Mouse (Mus musculus): ENCODE measurements at regions not wholly inside any gene's neighbourhood (a gene's known extent, or its start where the extent isn't known, plus 50 kb on each side); places are given as distances from the start of the nearest gene placed in this dataset.

GRCm38 (mm10) chr12:112334106-112334855 lies 155.0 kb upstream of the A530016L24Rik start:
- DNase-seq (ENCODE audit: low read depth, low spot score), result no peak

- no peak for DNase-seq (ENCODE audit: low read depth, low spot score)
These were observed 153.6 kb upstream of the A530016L24Rik start for GRCm38 (mm10) chr12:112335641-112336040.

DNA sequence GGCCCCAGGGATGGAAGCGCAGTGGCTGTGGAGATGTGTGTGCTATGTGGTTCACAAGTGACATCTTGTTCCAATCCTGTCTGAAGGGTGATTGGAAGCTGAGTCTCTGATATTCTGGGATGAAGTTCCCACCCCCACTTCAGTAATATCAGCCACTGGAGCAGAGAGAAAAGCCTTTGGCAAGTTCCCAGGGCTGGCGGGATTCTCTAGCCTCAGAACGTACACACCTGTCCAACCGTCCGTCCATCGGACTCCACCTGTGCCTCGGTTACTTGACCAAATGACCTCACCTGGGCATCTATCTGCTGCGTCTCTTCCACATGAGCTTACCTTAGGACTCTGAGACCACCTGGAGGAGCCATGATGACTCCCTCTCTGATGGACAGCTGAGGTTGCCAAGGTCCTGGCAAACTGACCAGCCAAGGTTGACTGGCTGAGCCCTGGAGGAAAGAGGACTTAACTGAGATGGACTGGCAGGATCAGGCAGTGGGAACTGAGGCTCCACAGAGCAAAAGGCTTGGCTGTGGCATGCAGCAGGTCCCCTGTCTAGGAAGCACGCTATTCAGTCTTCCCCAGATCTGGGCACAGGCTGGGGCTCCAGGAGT lies 152.5 kb upstream of the A530016L24Rik start:
- DNase-seq (ENCODE audit: low read depth, low spot score), result no peak

DNA sequence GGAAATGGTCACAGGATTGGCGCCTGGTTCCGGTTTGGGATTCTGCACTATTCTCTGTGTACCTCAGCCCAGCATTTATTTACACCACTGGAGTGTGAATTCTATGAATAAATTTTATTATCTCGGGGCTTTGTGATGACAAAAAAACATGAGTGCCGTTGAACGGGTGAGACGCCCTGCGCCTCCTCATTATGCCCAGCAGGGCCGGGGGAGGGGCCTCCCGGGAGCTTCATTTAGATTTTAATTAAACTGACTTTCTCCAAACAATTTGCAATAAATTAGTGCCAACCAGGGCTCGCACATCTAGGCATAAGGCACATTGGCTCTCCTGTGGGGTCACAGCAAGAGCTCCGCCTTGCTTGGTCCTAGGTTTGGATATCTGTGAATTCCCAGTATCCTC lies 151.8 kb upstream of the A530016L24Rik start:
- no peak for DNase-seq (ENCODE audit: low read depth, low spot score)

- DNase-seq (ENCODE audit: low read depth, low spot score), result no peak
These were observed 150.3 kb upstream of the A530016L24Rik start for GRCm38 (mm10) chr12:112338976-112339375.

DNA sequence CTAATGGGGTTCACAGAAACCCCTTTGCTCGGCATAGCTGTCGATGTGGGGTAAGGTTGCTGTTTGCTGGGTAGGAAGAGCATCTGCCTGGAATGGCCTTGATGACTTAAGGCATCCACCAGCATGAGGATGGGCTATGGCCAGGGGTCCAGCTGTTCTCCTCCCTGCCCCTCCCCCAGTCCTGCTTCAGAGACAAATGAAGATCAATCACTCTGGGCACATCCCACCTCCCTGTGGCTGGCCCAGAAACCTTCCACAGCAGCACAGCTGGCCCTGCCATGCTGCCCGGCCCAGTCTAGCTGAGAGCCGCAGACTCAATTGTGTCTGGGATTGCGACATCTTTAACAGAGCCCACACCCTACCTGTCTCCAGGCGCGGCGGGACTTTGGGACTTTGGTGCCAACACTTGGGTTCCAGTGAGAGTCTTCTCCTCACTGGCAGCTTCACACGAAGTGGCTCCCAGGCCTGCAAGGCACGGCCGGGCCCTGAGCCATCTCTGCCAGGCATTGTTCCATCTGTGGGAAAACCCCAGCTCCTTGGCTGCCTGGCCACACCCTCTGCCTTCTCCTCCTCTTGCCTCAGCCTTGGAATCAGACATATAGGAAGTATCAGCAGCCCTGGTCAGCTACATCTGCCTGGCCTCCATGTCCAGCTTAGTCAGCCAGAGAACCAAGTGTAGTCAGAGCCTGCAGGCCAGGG lies 149.6 kb upstream of the A530016L24Rik start:
- no peak for DNase-seq (ENCODE audit: low read depth, low spot score)

- no peak for DNase-seq (ENCODE audit: low read depth, low spot score)
These were observed 149.0 kb upstream of the A530016L24Rik start for GRCm38 (mm10) chr12:112340248-112340647.

DNA sequence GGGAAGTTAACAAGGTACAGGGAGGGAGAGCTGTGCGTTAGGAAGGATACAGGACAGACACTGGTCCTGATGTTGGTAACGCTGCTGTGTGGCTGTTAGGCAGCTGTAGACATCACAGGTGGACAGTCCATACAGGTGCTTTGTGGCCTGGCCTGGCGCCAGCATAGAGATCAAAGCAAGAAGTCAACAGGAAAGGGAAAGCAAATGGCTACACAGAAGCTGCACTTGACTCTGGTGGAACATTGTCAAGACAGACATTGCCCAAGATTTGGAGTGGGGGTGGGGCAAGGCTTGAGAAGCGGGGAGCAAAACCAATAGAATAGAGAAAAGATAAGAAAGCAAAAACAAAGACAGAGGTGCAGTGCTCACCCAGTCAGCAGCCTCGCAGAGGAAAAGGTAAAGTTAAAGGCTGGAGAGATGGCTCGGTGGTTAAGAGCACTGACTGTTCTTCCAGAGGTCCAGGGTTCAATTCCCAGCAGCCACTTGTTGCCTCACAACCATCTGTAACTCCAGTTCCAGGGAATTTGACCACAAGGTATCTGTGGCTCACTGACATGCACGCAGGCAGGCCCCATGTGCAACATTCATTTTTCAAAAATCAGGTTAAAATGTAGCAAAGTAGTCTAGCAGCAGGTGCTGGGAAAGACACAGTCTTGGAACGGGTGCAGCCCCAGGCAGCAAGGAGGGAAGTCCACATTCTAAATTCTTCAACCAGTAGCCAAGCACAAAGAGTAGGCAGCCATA lies 147.3 kb upstream of the A530016L24Rik start:
- no peak for DNase-seq (ENCODE audit: low read depth, low spot score)

DNA sequence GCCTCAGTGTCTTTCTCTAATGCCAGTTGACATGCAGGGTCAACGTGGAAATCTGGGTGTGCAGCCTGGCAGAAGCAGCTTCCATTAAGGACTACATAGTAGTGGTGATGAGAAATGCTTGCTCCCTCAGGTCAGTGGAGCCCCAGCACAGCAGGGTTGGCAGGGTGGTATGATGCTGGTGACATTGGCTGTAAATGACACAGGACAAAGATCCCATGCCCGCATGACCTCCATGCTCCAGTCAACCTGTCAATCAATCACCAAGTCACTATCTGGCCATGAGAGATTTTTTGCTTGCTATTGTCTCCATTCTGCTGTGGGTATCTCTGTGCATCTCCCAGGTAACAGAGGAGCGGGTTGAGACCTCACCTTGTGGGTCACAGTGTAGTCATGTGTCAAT lies 146.2 kb upstream of the A530016L24Rik start:
- no peak for DNase-seq (ENCODE audit: low read depth, low spot score)

- peak; percentile 13 for DNase-seq (ENCODE audit: low read depth, low spot score)
These were observed 145.0 kb upstream of the A530016L24Rik start for GRCm38 (mm10) chr12:112344285-112344684.

DNA sequence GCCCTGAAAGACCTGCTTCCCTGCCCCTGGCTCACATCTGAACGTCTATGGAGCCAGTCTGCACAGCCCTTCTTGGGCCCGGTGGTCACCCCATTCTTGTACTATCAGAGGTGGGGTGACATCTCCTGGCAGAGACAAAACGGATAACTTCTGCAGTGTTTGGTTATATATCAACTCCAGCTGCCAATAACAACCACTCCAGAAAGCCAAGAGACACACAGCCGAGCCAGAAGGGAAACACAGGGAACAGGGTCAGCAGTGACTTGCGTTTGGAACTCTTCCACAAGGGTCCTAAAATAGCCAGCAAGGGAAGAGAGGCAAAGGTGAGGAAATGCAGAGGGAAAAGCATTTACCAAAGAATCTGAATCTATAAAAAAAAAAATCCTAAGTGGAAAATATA lies 143.5 kb upstream of the A530016L24Rik start:
- DNase-seq (ENCODE audit: low read depth, low spot score), result no peak

DNA sequence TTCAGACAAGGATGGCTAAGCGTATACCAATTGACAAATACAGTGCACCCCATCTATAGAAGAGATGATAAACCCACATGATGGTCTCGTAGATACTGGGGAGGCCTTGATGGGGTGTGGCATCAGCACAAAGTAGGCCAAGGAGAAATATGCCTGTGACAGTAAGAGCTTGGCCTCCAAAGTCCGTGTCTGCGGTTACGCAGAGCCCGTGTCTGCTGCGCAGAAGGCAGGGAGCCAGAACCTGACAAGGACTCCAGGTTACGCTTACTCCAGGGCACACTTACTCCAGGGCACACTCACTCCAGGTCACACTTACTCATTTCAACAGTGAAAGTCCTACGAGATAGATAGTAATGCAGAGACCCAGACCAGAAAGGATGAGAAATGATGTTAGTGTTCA lies 141.1 kb upstream of the A530016L24Rik start:
- DNase-seq (ENCODE audit: low read depth, low spot score), result no peak

GRCm38 (mm10) chr12:112349676-112350318 lies 139.5 kb upstream of the A530016L24Rik start:
- no peak for DNase-seq (ENCODE audit: low read depth, low spot score)

- DNase-seq (ENCODE audit: low read depth, low spot score), result no peak
These were observed 138.5 kb upstream of the A530016L24Rik start for GRCm38 (mm10) chr12:112350733-112351132.

GRCm38 (mm10) chr12:112363349-112363748 lies 125.9 kb upstream of the A530016L24Rik start:
- DNase-seq (ENCODE audit: low read depth, low spot score), result no peak

- DNase-seq (ENCODE audit: low read depth, low spot score), result no peak
These were observed 122.0 kb upstream of the A530016L24Rik start for GRCm38 (mm10) chr12:112367221-112367620.

DNA sequence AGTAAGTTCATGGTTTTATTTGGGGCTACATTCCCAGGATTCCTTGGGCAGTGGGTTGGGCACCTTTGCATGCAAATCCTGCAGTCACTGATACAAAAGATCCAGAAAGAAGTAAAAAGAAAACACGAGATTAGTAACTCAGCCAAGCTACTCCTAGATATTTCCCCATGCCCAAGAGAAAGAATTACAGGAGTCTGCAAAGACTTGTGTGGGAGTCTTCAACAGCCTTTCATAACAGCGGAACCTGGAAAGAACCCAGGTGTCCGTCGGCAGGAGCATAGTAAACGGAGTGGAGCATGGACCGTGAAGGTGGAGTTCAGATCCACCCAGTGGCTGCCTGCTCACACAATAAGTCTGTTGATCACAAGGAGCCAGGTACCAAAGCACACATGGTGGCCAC lies 121.1 kb upstream of the A530016L24Rik start:
- DNase-seq (ENCODE audit: low read depth, low spot score), result no peak

GRCm38 (mm10) chr12:112369581-112370371 lies 119.5 kb upstream of the A530016L24Rik start:
- DNase-seq (ENCODE audit: low read depth, low spot score), result no peak

DNA sequence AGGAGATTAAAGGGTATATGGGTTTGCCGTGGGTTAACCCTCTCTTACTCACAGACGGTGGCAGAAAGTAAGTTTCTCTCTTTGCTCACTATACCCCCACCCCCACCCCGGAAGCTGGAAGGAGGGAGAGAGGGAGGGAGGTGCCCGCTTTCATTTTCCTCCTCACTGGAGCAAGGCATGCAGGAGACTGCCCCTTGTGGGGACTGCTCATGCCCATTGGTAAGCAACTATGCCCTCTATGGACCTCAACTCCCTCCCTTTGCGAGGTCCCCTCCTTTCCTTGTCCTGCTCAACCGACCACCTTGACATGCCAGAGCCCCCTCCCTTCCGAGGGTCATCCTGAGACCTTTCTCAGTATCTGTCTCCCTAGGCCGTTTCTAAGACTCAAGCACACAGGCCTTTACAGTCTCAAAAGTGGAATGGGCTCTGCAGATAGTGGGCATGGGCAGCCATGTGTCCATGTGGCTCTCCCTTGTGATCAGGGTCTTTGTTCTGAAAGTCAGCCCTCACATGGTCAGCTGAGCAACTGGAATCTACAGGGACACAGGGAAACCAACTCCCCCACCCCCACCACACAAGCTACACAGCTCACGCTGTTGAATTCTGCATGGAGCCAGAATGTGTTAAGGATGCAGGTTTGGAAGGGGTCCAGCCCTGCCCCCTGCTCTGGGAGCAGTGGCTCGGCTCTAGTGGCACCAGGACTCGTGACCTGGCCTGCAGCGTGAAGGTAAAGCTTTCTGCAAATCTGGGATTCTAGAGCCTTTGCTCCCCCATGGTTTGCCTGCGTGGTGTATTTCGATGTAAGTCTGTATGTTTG lies 116.8 kb upstream of the A530016L24Rik start:
- DNase-seq (ENCODE audit: low read depth, low spot score), result no peak

DNA sequence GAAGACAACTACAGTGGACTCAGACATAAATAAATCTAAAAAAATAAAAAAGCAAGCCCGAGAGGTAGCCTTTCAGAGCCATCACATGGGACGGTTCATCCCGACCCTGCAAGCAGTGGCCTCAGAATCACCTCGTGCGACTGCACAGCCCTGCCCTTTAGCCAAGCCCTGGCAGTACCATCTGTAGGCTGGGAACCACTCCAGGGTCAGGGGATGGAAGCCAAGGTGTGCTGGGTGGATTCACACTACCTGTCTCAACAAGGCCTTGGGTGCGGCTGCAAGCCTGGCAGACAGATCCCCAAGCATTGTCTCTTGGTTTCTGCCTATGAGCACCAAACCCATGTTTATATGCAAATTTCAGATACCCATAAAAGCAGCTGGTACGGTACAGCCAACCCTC lies 115.3 kb upstream of the A530016L24Rik start:
- no peak for DNase-seq (ENCODE audit: low read depth, low spot score)
